Comparison of ENCODE assay signal across 10 mouse cellular contexts in the genomic region with DNA sequence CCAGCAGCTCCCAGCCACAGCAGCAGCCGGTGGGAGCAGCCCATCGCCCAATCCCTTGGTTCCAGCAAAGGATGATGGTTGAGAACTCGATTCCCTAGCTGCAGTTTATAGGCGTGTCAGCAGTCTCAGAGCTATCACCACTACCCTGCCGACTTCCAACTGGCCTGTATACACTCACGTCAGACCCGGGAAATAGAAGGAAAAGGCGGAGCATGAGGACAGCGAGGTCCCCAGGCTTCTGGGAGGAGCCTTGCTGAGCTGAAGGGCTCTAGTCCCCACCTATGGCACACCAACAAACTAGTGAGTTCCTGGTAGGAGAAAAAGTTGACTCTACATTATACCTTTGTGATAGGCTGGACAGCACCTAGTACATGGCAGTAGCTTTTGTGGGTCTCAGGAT. TPM values are rescaled to one million over a fixed set of nuclear protein-coding genes. Genes with fewer than 3 reads are reported as not detected.
DNase-seq lines count a peak whose midpoint lies in the region; ATAC-seq lines count a peak whose summit lies in the region.
"Had no signal": no experiment of that assay in that cellular context is flagged by ENCODE, and none has a peak within 500 bp of the region (broad histone marks: within the 10 kb centered on the region; RNA-seq: fewer than 3 reads in every experiment).

Gene Ltk (minus strand): TSS at position 181 of the 400 bp plus-strand sequence.

- intact Hi-C loops in heart, postnatal 14 days (cut with DNase I) = no loop called here

- peaks cover 15% of the 10 kb centered on the region for H3K36me3 ChIP-seq in heart, embryonic 15.5 days
- H3K36me3 ChIP-seq in midbrain, embryonic 12.5 days = peaks cover 19% of the 10 kb centered on the region
- peaks cover 6% of the 10 kb centered on the region; the same call in 1 of the 2 replicates for H3K36me3 ChIP-seq in midbrain, embryonic 11.5 days (ENCODE audit: control insufficient read depth, insufficient read depth, low read length)
- H3K36me3 ChIP-seq in hindbrain, embryonic 14.5 days (replicated peaks; ENCODE audit: control insufficient read depth, insufficient read depth) = peaks cover 15% of the 10 kb centered on the region

- no peak for ATAC-seq in heart, embryonic 15.5 days (replicated peaks; ENCODE audit: insufficient number of reproducible peaks, insufficient read depth, low FRiP score, low read depth)
- no peak for ATAC-seq in midbrain, embryonic 12.5 days (ENCODE audit: low FRiP score, low read depth)
- ATAC-seq in midbrain, embryonic 11.5 days (ENCODE audit: low FRiP score) = no peak
- ATAC-seq in hindbrain, embryonic 14.5 days (ENCODE audit: low FRiP score) = no peak

- no peaks in the 10 kb centered on the region for H3K9me3 ChIP-seq in heart, embryonic 15.5 days (replicated peaks)
- H3K9me3 ChIP-seq in midbrain, embryonic 12.5 days = no peaks in the 10 kb centered on the region
- no peaks in the 10 kb centered on the region for H3K9me3 ChIP-seq in midbrain, embryonic 11.5 days (ENCODE audit: control insufficient read depth, low read length)
- no peaks in the 10 kb centered on the region for H3K9me3 ChIP-seq in hindbrain, embryonic 14.5 days (ENCODE audit: control insufficient read depth, low read length)
- H3K9me3 ChIP-seq: liver, embryonic 13.5 days had no signal

- peaks cover 17% of the 10 kb centered on the region for H3K4me1 ChIP-seq in heart, embryonic 15.5 days (replicated peaks)
- H3K4me1 ChIP-seq in midbrain, embryonic 12.5 days = peaks cover 17% of the 10 kb centered on the region
- H3K4me1 ChIP-seq in midbrain, embryonic 11.5 days (ENCODE audit: control insufficient read depth, insufficient read depth, low read length) = peaks cover 11% of the 10 kb centered on the region
- H3K4me1 ChIP-seq in hindbrain, embryonic 14.5 days (replicated peaks; ENCODE audit: control insufficient read depth, insufficient read depth, low read length) = 0 out of 2 replicates have a peak, but pooled peaks cover 10% of the 10 kb centered on the region

- H3K4me2 ChIP-seq in heart, embryonic 15.5 days = peak within 1 kb of the TSS; percentile 100
- H3K4me2 ChIP-seq in midbrain, embryonic 12.5 days (replicated peaks) = no peak within 1 kb of the TSS
- no peak within 1 kb of the TSS for H3K4me2 ChIP-seq in midbrain, embryonic 11.5 days
- peak within 1 kb of the TSS; percentile 97; the same call in 1 of the 2 replicates for H3K4me2 ChIP-seq in hindbrain, embryonic 14.5 days (replicated peaks)

- H3K27me3 ChIP-seq in heart, embryonic 15.5 days = peaks cover 57% of the 10 kb centered on the region
- peaks cover 60% of the 10 kb centered on the region for H3K27me3 ChIP-seq in midbrain, embryonic 12.5 days
- peaks cover 36% of the 10 kb centered on the region for H3K27me3 ChIP-seq in midbrain, embryonic 11.5 days (ENCODE audit: control insufficient read depth, insufficient read depth, low read length)
- H3K27me3 ChIP-seq in hindbrain, embryonic 14.5 days (ENCODE audit: control insufficient read depth, insufficient read depth, low read length) = peaks cover 57% of the 10 kb centered on the region

- no peak within 1 kb of the TSS for H3K9ac ChIP-seq in heart, embryonic 15.5 days
- H3K9ac ChIP-seq in midbrain, embryonic 12.5 days (replicated peaks) = no peak within 1 kb of the TSS
- no peak within 1 kb of the TSS for H3K9ac ChIP-seq in midbrain, embryonic 11.5 days (ENCODE audit: low read length)
- no peak within 1 kb of the TSS for H3K9ac ChIP-seq in hindbrain, embryonic 14.5 days

- H3K27ac ChIP-seq in heart, embryonic 15.5 days = no peak within 1 kb of the TSS
- H3K27ac ChIP-seq in midbrain, embryonic 12.5 days (replicated peaks) = no peak within 1 kb of the TSS
- no peak within 1 kb of the TSS for H3K27ac ChIP-seq in midbrain, embryonic 11.5 days (ENCODE audit: low read depth, low read length)
- H3K27ac ChIP-seq in hindbrain, embryonic 14.5 days = no peak within 1 kb of the TSS
- H3K27ac ChIP-seq: liver, embryonic 13.5 days had no signal

- DNase-seq in heart, postnatal 14 days = no peak
- no peak for DNase-seq in midbrain, embryonic 11.5 days (ENCODE audit: low spot score, missing footprints)
- no peak for DNase-seq in hindbrain, embryonic 14.5 days (ENCODE audit: low spot score)
- peak; percentile 6 for DNase-seq in retina, postnatal 1 day
- DNase-seq in lung, adult 18-20 months = no peak
- no peak for DNase-seq in kidney, adult 8-10 months
- DNase-seq: liver, embryonic 13.5 days; thymus, postnatal 36 days had no signal

- WGBS in heart, embryonic 15.5 days = 10% methylated on average over 9 of the region's 9 CpGs
- 13% methylated on average over 9 of the region's 9 CpGs for WGBS in midbrain, embryonic 12.5 days
- 12% methylated on average over 9 of the region's 9 CpGs for WGBS in midbrain, embryonic 11.5 days
- 14% methylated on average over 9 of the region's 9 CpGs for WGBS in hindbrain, embryonic 14.5 days

- H3K4me3 ChIP-seq in heart, embryonic 15.5 days = peak within 1 kb of the TSS; percentile 74
- H3K4me3 ChIP-seq in midbrain, embryonic 12.5 days = 0 out of 2 replicates have a peak within 1 kb of the TSS, but pooled peaks have one; percentile 66
- no peak within 1 kb of the TSS for H3K4me3 ChIP-seq in midbrain, embryonic 11.5 days (ENCODE audit: low read depth, low read length)
- H3K4me3 ChIP-seq in hindbrain, embryonic 14.5 days (replicated peaks; ENCODE audit: low read length) = no peak within 1 kb of the TSS

RNA-seq across cellular contexts. Expression of gene Ltk, which starts in this region (rescaled TPM):
- polyA plus RNA-seq in heart, embryonic 15.5 days (2015; fragmentation: Nextera tagmentation; extraction: Ambion mirVana) = 0.10 and 0.22 TPM in 2 replicates
- not detected for total RNA-seq in heart, postnatal 14 days (2021)
- 0.26 and 0.50 TPM in 2 replicates for polyA plus RNA-seq in midbrain, embryonic 12.5 days (2016; fragmentation: Nextera tagmentation; extraction: Ambion mirVana)
- 0.05 TPM in 1 of 2 replicates, not detected in the other for polyA plus RNA-seq in midbrain, embryonic 11.5 days (2014; fragmentation: Nextera tagmentation; extraction: Ambion mirVana)
- 1.6 and 2.7 TPM in 2 replicates for polyA plus RNA-seq in hindbrain, embryonic 14.5 days (2014; fragmentation: Nextera tagmentation; extraction: Ambion mirVana)
- polyA plus RNA-seq: liver, embryonic 13.5 days had no signal

Comparison
In these comparisons a context has a peak if more than half of its experiments do, and no peak if none do; other contexts are left out.
1. H3K4me3 ChIP-seq: peak in heart, embryonic 15.5 days (single experiment) and midbrain, embryonic 12.5 days (single experiment); none in midbrain, embryonic 11.5 days (single experiment) and hindbrain, embryonic 14.5 days (single experiment).
2. H3K4me2 ChIP-seq: peak in heart, embryonic 15.5 days (single experiment) and hindbrain, embryonic 14.5 days (single experiment); none in midbrain, embryonic 12.5 days (single experiment) and midbrain, embryonic 11.5 days (single experiment).